Mouse (Mus musculus) kidney, adult 9 months (tissue): ENCODE data around the gene Tmem141.

Source experiments
- DNase-seq: peaks from one replicate; pipeline ENCODE4 v3.0.0; 2022

Gene Tmem141

DNA sequence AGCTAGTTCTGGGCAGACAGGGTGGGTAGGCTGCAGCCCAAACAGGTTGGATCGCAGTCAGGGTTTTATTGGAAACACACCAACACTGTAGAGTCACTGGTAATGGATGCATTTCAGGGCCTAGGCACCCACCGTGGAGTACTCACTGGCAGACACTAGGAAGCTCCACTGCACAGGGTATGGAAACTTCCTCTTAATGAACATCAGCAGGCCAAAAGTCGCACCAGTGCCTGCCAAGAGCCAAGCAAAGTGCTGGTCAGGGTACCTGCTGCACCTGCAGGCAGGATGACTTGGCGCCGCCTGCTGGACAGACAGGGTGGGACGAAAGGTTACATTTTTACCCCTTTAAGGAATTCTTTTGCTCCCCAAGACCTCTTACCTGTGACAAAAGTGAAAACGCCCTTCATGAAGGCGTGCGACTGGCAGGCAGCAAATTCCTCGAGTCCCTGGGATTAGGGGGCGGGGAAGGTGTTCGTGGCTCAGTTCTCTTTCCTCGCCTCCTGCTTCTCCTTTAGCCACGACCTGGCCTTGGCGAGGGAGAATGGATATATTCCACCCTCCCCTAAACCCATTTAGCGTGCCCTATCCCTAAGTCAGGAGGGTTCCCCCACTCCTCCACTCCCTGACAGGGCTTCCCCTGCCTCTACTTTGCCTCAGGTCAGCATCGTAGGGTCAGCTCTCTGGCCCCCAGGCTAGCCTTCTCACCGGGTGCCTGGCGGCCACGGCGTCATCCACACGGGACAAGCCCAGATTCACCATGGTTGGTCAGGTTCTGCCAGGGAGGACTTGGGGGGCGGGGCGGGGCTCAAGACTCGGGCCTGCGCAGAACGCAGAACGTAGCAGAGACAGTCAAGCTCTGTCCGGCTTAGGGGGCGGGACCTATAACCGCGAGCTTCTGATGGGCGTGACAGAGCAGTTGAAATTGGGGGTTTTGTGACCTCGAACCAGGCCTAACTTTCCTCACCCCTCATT, at the start of gene Tmem141:
Tmem141 (minus strand) TSS at position 777 of the 972 bp plus-strand sequence.
- DNase-seq = peak; percentile 94

DNA sequence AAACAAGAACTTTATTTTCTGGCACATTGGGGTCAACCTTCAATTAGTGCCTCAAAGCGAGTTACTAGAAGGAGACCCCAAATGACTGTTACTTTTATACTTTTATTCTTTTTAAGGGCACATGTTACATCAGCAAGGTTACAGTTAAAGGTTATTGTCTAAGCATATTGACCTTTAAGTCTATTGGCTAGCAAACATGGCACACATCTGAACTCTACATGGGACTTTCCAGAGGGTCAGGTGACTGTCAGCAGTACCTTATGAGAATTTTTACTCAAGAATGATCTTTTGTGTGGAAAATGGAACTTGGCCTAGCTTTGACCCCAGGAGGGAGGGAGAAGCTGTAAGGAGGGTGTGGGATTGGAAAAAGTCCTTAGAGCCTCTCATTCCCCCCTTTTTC, 44.7 kb upstream of the Tmem141 start:
- no peak for DNase-seq

DNA sequence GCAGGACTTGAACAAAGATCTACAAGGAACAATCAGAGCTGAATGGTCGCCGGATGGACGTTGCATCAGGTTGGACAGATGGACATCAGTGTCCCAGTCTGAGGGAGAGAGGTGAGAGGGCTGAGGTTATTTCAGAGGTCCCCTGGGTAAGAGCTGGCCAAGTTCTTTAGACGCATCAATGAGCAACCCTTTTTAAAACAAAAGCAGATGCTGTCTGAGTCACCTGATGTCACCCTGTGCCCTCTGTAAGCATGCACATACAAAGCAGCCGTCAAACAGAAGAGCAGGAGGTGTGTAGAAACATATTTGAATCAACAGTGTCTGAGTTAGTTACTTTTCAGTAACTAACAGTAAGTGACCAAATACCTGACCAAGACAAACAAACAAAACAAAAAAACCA, 42.3 kb upstream of the Tmem141 start:
- DNase-seq = no peak

DNA sequence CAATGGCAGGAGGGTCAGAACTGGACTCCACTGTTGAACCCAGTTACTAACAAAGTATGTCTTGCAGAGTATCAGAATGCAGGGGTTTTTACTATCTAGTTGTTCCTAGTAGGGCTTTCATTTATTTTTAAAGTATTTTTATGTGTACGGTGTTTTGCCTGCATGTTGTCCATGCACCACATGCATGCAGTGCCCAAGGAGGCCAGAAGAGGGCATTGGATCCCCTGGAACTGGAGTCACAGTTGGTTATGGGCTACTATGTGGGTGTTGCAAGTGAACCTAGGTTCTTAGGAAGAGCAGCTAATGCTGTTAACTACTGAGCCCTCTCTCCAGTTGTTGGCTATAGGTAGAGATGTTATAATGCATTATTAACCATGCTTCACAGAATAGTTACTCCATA, 41.7 kb upstream of the Tmem141 start:
- peak; percentile 63 for DNase-seq

DNA sequence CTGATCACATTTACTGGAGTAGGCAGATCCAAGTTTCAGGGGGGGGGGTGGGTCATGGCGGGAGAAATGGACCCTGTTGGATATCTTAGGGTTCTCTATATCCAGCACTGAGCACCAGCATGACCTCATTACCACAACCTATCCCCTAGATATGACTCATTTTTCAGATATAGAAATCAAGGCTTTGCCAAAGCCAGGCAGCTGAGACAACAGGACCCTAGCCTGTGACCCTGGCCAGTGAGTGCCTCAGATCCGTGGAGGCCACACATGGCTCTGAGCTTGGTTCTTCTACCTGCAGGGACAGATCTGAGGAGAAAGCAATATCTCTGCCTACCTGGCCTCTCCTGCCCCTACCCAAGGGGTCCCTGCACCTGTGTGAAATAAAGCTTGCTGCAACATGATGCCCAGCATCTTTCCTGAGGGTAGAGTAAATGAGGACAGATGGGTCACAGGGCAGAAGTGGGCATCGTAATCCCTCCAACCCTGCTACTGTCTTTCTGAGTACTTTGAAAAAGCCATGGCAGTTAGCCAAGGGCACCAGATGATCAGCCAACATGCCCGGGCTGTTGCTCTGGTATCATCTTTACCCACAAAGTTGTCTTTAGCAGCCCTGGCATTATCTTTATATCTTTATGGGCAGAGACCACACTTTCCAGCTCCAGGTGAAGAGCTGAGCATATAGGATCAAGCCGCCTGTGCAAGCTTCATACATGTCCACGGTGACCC, 39.6 kb upstream of the Tmem141 start:
- no peak for DNase-seq

DNA sequence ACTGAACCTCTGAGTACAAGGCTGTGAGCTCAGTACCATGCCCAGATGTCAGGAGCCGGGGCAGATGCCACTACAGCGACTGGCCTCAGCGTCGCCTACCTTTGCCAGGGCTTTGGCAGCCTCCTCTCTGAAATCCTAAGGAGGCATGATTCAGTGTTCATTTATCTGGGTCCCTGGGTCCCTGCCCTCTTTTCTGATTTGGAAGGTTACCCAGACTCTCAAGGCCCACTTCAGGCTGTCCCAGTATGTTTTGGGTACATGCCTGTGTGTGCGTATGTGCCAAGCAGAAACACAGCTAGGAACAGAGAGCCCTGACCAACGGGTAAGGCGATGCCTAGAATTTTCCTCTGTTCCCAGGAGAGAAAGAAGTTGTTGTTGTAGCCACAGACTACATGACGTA, 38.5 kb upstream of the Tmem141 start:
- no peak for DNase-seq

DNA sequence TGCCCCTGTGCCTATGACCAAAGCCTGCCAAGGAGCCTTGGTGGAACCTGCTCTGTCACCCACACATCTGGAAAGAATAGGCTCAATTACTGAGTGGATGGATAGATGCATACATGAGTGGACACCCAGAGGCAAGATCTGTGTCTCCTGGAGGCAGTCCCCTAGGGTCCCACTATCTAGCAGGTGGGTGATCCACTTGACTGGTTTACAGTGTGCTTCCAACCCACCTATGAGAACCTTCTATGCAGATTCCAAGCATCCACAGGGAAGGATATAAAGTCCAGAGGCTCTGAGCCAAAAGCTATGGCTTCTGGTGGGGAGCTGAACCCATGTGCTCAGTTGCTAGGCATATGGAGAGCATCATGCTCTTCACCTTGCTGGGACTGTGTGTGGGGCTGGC, 35.8 kb upstream of the Tmem141 start, which contains the start of gene Lcn5:
Lcn5 (plus strand) TSS at position 301 of the 400 bp plus-strand sequence.
- no peak for DNase-seq

DNA sequence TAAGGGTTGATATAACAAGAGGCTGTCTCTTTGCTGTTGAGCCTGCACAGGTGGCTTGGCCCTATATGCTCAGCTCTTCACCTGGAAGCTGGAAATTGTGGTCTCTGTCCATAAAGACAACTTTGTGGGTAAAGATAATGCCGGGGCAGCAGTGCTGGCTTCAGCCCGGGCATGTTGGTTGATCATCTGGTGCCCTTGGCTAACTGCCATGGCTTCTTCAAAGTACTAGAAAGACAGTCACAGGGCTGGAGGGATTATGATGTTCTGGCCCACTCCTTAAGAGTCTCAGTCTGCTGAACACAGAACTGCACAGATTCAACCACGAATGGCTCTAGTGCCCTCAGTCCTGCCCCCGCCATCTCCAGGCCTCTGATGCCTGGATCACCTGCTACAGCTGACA, 35.4 kb upstream of the Tmem141 start:
- DNase-seq = no peak

DNA sequence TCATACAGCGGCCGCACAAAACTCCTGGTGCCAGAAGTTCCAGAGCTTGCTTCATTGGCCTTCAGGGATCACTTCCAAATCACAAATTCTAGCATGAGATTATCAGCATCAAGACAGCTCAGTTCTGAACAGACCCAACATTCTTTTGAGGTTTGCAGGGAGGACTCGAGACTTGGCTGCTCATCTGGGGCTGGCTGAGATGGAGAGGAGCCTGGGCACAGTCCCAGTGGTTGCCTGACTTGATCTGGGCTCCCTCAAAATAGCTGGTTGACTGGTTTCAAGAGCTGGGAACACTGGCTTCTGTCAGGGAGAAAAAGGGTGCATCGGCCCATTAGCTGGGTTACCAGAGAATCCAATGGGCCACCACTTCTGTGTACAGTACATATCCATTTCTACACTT, 34.9 kb upstream of the Tmem141 start:
- DNase-seq = no peak

DNA sequence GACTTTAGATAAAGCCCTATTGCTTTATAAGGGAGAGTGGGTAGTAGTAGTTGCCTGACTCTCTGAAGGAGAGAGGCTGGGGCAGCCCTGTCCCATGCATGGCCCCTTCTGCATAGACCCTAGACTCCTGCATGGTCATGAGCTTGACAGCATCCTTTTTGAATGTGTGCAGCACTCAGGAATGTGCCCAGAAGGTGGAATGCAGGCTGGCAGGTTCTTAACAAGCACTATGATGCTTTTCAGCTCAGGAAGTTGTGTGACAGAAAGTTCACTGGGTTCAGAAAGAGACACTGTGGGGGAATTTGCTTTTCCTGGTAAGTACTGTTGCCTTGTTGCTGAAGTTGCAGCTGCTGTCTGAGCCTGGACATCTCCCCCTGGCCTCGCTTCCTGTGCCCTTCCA, 32.7 kb upstream of the Tmem141 start:
- no peak for DNase-seq

DNA sequence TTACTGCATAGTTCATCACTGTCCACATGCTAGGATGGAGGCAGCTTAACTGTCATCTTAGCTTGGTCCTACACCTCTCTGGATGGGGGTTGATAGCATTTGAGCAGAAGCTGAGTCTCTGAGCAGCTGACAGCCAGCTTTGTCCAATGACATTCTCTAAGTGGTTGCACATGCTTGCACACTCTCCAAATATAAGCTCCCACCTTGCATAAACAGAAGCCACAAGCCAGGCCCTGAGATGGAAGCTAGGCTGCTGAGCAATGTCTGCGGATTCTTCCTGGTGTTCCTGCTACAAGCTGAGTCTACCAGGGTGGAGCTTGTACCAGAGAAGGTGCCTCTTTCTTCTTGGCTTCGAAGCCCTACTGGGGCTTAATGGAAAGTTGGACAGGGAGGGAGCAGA, 31.1 kb upstream of the Tmem141 start, which contains the start of gene Lcn8:
Lcn8 (plus strand) TSS at position 219 of the 400 bp plus-strand sequence.
- no peak for DNase-seq

DNA sequence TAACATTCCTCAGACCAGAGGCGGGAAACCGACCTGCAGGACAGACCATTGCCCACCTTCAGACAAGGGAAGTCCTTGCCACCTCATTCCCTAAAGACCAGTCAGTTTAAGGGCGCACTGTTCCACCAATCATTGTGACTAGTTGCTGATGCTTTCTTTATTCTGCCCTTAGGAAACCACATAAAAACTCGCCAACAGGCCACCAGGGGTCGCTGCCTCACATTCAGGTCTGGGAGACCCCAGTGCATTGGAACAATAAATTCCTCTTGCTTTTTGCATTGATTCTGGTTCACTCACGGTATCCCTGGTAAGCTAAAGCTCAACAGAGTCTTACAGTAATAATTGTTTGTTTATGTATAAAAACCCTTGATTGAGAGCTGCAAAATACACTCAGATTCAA, 18.1 kb upstream of the Tmem141 start:
- peak; percentile 31 for DNase-seq

DNA sequence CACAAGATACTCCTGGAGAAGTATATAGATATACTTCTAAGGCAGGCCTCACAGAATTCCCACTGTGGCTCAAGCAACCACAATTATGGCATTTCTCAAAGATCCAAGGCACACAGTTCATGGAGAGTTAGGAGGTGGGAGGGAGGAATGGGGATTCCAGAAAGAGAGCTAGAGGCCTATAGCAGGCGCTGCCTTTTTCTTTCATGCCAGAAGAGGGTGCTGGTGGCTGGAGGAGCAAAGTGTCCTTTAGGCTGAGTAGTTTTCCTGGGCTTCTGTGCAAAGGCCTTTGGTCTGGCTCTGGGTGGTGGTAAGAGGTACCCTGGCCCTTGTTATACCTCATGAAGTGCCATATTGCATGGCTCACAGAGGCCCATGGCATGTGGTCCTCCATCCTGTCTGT, 12.2 kb upstream of the Tmem141 start:
- DNase-seq = no peak

DNA sequence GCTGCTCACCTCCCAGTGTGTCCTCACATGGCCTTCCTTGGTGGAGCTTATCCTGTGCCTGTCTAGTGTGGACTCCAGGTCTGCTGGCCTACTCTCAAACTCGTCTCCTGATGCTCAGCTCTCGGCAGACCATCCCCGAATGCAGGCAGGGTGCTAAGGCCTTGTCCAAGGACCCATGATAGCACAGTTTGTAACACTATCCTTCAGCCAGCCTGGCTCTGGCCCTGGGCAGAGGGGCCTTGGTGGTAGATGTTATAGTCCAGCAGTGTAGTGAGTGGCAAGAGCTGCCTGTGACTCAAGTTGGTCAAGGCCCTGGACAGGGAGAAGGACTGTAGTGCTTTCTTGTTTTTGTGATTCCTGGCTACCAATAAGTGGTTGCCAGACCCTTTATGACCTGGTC, 11.8 kb upstream of the Tmem141 start:
- DNase-seq = no peak

DNA sequence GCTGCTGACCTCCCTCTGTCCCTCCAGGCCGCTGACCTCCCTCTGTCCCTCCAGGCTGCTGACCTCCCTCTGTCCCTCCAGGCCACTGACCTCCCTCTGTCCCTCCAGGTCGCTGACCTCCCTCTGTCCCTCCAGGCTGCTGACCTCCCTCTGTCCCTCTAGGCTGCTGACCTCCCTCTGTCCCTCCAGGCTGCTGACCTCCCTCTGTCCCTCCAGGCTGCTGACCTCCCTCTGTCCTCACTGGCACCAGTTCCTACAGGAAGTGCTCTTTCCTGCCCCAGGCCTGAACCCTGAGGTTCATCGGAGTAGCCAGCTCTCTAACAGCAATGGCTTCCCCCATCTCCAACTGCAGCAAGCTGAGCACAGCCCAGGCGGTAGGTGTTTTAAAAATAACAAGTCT, 6.9 kb upstream of the Tmem141 start:
- peak; percentile 53 for DNase-seq

DNA sequence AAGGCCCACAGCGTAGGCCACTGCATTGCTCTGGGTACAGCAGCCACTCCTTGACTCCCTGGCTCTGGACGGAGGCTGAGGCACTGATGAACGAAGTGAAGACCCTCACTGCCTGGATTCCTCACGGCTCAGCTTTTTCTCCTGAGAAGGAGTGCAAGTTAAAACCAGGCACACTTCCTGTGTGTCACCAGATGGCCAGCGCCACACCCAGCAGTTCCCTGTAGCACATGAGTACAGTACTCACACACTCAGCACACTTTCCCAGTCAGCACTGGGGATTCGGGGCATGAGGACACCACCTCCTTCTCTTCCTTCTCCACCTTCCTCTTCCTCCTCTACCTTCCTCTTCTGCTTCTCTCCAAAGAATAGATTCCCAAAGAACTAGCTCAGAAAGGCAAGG, 6.0 kb upstream of the Tmem141 start, which contains the start of gene Fcna:
Fcna (minus strand) TSS at position 220 of the 400 bp plus-strand sequence.
- no peak for DNase-seq

DNA sequence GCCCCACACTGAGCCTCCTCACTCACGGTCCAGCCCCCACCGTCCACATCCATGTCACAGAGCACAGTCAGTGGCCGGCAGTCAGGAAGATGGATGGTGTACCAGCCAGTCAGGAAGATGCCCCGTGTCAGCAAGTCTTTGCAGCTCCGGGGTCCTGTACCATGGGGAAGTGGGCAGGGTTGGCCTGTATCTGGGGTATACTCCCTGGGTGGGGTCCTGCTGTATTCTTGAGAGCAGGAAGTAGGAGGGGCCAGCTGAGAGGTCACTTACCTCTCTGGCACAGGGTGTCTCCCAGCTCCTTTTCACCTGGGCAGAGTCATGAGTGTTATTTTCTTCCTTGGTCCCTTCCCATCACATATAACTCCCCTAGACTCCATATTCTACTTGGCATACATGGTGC, 4.2 kb upstream of the Tmem141 start:
- no peak for DNase-seq

DNA sequence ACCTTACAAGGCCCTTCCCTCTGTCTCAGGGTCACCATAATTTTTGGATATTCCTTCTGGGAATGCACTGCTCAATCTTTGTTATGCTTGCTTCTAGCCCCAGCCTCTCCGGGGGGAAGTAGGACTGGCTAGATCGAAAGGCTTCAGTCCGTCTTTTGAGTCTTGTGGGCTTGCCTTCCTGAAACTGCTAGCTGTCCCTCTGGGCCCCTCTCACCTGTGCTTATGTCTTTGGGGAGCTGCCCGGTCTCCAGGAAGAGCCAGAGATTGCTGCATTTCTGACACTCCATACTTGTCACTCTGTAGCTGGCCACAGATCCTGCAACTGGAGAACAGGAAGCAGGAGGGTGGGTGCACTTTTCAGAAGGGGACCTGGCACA, 965 bp downstream of the Tmem141 start:
- DNase-seq = no peak

DNA sequence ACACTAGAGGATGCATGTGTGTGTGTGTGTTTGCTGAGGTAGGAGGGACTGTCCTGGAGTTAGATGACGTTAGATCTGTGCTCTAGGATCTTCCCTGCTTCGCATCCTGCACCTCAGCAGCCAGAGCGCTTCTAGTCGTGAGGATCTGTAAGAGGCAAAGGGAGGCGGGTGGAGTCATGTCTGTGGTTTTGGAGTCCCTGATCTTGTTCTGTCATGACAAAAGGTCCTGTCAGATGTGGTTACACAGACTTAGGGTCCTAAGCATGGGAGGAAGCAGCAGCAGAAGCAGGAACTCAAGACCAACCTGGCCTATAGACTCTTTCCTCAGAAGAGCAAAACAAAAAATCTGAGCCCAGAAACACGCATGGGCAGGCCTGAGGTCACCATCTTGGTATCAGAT, 1.4 kb downstream of the Tmem141 start:
- DNase-seq = no peak

DNA sequence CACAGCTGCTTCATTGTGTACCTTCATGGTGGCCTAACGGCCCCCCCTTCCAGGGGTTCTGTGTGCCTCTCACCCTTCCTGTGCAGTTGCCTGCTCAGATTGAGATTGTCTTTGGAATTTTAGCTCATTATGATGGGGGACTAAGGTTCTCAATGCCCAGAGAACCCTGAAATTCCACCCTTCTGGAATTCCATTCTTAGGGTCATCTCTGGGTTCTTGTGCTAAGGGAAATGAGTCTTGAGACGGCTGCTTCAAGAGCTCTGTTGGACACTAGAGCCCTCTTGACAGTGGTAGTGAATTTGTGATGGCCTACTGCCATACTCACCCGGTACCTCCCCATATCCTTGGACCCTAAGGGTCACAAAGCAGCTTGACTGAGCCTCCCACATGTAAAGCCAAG, 4.2 kb downstream of the Tmem141 start, which contains the start of gene Ccdc183:
Ccdc183 (minus strand) TSS at position 101 of the 400 bp plus-strand sequence.
- DNase-seq = no peak

DNA sequence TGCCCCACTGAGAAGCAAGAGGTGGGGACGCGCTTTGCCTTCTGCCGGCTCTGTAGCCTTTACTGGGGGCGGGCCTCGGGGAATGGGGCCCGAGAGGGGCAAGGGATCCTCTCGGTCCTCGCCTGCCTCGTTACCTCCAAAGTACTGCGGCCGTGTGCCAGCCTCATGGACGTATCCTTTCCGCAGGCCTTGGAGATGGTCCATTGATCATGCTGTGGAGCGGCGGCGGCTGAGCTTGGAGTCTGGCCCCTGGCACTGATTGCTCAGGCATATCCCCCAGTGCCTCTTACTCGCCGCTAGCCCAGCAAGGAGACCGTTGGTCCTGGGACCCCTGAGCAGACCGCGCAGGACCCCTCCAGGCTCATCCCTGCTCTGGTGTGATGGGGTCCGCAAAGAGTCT, 5.4 kb downstream of the Tmem141 start:
- no peak for DNase-seq

DNA sequence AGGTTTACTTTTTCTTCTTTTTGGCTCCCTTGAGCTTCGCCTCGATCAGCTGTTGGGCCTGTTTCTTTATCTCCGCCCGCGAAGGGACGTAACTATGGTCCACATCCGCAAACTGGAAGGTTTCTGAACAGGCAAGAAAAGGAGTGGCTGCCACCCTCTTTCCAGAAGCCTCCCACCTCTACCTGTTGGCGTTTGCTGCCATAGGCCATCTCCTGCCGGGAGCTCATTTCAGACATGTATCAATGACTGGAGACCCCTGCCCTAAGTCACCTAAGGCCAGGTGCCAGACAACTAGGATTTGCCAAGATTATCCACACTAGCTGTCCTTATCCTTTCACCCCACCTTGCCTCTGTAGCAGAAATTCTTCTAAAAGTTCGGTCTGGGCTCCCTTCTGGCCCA, 13.1 kb downstream of the Tmem141 start:
- no peak for DNase-seq

DNA sequence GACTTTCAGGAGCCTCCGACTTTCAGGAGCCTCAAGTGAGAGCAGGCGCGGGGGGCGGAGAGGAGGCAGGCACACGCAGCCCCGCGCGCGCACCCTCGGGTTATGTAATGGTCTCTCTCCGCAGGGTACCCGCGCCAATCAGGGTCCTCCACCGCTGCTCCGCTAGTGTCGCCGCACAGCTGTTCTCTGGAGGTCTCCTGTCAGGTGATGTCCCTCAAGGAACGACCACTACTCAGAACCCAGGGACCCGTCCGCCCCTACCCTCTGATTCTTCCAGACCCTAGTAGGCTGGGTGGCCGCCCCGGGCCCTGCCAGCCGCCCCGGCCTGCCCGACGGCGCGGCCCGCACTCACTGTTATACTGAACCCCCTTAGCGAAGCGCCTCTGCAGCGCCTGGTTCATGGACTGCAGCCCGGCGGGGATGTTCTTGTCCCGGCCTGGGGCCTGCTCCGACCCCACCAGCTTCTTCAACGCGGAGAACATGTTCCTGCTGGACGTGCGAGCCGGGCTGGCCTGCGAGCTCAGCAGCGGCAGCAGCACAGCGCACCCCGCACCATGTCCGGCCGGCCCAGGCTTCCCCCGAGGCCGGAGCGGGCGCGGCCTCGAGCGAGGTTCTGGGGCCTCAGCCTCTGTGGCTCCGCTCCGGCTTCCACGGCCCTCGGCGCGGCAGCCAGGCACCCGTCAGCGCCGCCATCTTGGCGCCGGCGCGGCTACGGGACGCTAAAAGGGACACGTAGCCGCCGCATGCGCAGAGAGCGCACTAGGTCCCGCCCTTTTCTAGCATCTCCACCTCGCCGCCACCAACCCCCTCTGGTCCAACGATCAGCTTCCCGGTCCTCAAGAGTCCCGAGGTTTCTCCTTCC, 13.8 kb downstream of the Tmem141 start, which contains the start of gene Rabl6:
Rabl6 (minus strand) TSS at position 761 of the 862 bp plus-strand sequence.
- peak; percentile 91 for DNase-seq
